Mouse (Mus musculus): ENCODE measurements around the gene Zmynd10. TPM values are rescaled to one million over a fixed set of nuclear protein-coding genes. Genes with fewer than 3 reads are reported as not detected.
A peak's percentile ranks its signal among the peaks of the same experiment; 100 is the strongest.

Gene Zmynd10
- polyA plus RNA-seq, 1 experiment from 2014 or later: 0.49 TPM

- H3K36me3 ChIP-seq (ENCODE audit: control insufficient read depth, insufficient read depth, low read length): no peaks in the 10 kb centered on the region
- H3K27ac ChIP-seq (ENCODE audit: low read depth, low read length): no peak overlapping the region
- WGBS: 97% methylated on average over 14 of the region's 14 CpGs
- H3K9me3 ChIP-seq (ENCODE audit: control insufficient read depth, low read length): no peaks in the 10 kb centered on the region
- no peak overlapping the region for H3K4me3 ChIP-seq (ENCODE audit: low read depth, low read length)
- ATAC-seq (ENCODE audit: low FRiP score): no peak
- no peak for DNase-seq (ENCODE audit: low spot score, missing footprints)
- no peaks in the 10 kb centered on the region for H3K27me3 ChIP-seq (ENCODE audit: control insufficient read depth, insufficient read depth, low read length)
- peaks cover 24% of the 10 kb centered on the region for H3K4me1 ChIP-seq (ENCODE audit: control insufficient read depth, insufficient read depth, low read length)
- H3K9ac ChIP-seq (ENCODE audit: low read length): no peak overlapping the region
- no peak overlapping the region for H3K4me2 ChIP-seq
Observed at GRCm38 (mm10) chr9:107579023-107579900, 32.2 kb downstream of the Zmynd10 start.

GRCm38 (mm10) chr9:107580501-107581317 is 33.6 kb downstream of the Zmynd10 start, which contains the start of gene Hyal3:
Gene Hyal3, plus strand, starts transcription at chr9:107580818.
- H3K9ac ChIP-seq (ENCODE audit: low read length): peak within 1 kb of the TSS; percentile 79
- no peaks in the 10 kb centered on the region for H3K9me3 ChIP-seq (ENCODE audit: control insufficient read depth, low read length)
- peak within 1 kb of the TSS; percentile 57 for H3K4me3 ChIP-seq (ENCODE audit: low read depth, low read length)
- peak within 1 kb of the TSS; percentile 37; the same call in 1 of the 2 replicates for H3K27ac ChIP-seq (ENCODE audit: low read depth, low read length)
- H3K36me3 ChIP-seq (ENCODE audit: control insufficient read depth, insufficient read depth, low read length): no peaks in the 10 kb centered on the region
- H3K4me1 ChIP-seq (ENCODE audit: control insufficient read depth, insufficient read depth, low read length): peaks cover 24% of the 10 kb centered on the region
- DNase-seq (ENCODE audit: low spot score, missing footprints) (peak; percentile 94), ATAC-seq (ENCODE audit: low FRiP score) (peak; percentile 66)
- H3K27me3 ChIP-seq (ENCODE audit: control insufficient read depth, insufficient read depth, low read length): no peaks in the 10 kb centered on the region
- H3K4me2 ChIP-seq: peak within 1 kb of the TSS; percentile 70
- 1% methylated on average over 32 of the region's 32 CpGs for WGBS

GRCm38 (mm10) chr9:107581584-107581983 is 34.5 kb downstream of the Zmynd10 start:
- ATAC-seq (ENCODE audit: low FRiP score): no peak
- H3K27me3 ChIP-seq (ENCODE audit: control insufficient read depth, insufficient read depth, low read length): no peaks in the 10 kb centered on the region
- no peak for DNase-seq (ENCODE audit: low spot score, missing footprints)
- H3K36me3 ChIP-seq (ENCODE audit: control insufficient read depth, insufficient read depth, low read length): no peaks in the 10 kb centered on the region
- WGBS: 80% methylated on average over 4 of the region's 4 CpGs
- no peak overlapping the region; the same call in 1 of the 2 replicates for H3K9ac ChIP-seq (ENCODE audit: low read length)
- peak overlapping the region; percentile 57; the same call in 1 of the 2 replicates for H3K4me3 ChIP-seq (ENCODE audit: low read depth, low read length)
- H3K27ac ChIP-seq (ENCODE audit: low read depth, low read length): no peak overlapping the region
- no peaks in the 10 kb centered on the region for H3K9me3 ChIP-seq (ENCODE audit: control insufficient read depth, low read length)
- H3K4me2 ChIP-seq: peak overlapping the region; percentile 70; the same call in 1 of the 2 replicates
- H3K4me1 ChIP-seq (ENCODE audit: control insufficient read depth, insufficient read depth, low read length): peaks cover 20% of the 10 kb centered on the region

- peaks cover 11% of the 10 kb centered on the region for H3K4me1 ChIP-seq (ENCODE audit: control insufficient read depth, insufficient read depth, low read length)
Observed at GRCm38 (mm10) chr9:107582509-107583062, 35.5 kb downstream of the Zmynd10 start.

GRCm38 (mm10) chr9:107583174-107583573 is 36.1 kb downstream of the Zmynd10 start:
- WGBS: 93% methylated on average over 14 of the region's 14 CpGs
- ATAC-seq (ENCODE audit: low FRiP score) (no peak), DNase-seq (ENCODE audit: low spot score, missing footprints) (no peak)
- Histone ChIP-seq H3K9ac (ENCODE audit: low read length) (no peak overlapping the region), H3K9me3 (ENCODE audit: control insufficient read depth, low read length) (no peaks in the 10 kb centered on the region), H3K36me3 (ENCODE audit: control insufficient read depth, insufficient read depth, low read length) (no peaks in the 10 kb centered on the region), H3K27me3 (ENCODE audit: control insufficient read depth, insufficient read depth, low read length) (no peaks in the 10 kb centered on the region), H3K4me1 (ENCODE audit: control insufficient read depth, insufficient read depth, low read length) (peaks cover 13% of the 10 kb centered on the region), H3K4me2 (no peak overlapping the region), H3K27ac (ENCODE audit: low read depth, low read length) (no peak overlapping the region), H3K4me3 (ENCODE audit: low read depth, low read length) (no peak overlapping the region)

More at GRCm38 (mm10) chr9:107582509-107583062, 35.5 kb downstream of the Zmynd10 start:
- H3K4me2 ChIP-seq: no peak overlapping the region
- no peaks in the 10 kb centered on the region for H3K36me3 ChIP-seq (ENCODE audit: control insufficient read depth, insufficient read depth, low read length)
- no peak overlapping the region for H3K27ac ChIP-seq (ENCODE audit: low read depth, low read length)
- H3K9me3 ChIP-seq (ENCODE audit: control insufficient read depth, low read length): no peaks in the 10 kb centered on the region
- no peak overlapping the region for H3K9ac ChIP-seq (ENCODE audit: low read length)
- WGBS: 88% methylated on average over 7 of the region's 7 CpGs
- DNase-seq (ENCODE audit: low spot score, missing footprints) (no peak), ATAC-seq (ENCODE audit: low FRiP score) (no peak)
- H3K27me3 ChIP-seq (ENCODE audit: control insufficient read depth, insufficient read depth, low read length): no peaks in the 10 kb centered on the region
- H3K4me3 ChIP-seq (ENCODE audit: low read depth, low read length): no peak overlapping the region

- no peak overlapping the region for H3K4me2 ChIP-seq
- no peaks in the 10 kb centered on the region for H3K27me3 ChIP-seq (ENCODE audit: control insufficient read depth, insufficient read depth, low read length)
- DNase-seq (ENCODE audit: low spot score, missing footprints) (no peak), ATAC-seq (ENCODE audit: low FRiP score) (no peak)
- WGBS: 91% methylated on average over 5 of the region's 5 CpGs
- no peaks in the 10 kb centered on the region for H3K9me3 ChIP-seq (ENCODE audit: control insufficient read depth, low read length)
- H3K36me3 ChIP-seq (ENCODE audit: control insufficient read depth, insufficient read depth, low read length): peaks cover 7% of the 10 kb centered on the region
- peaks cover 8% of the 10 kb centered on the region; the same call in 1 of the 2 replicates for H3K4me1 ChIP-seq (ENCODE audit: control insufficient read depth, insufficient read depth, low read length)
- no peak overlapping the region for H3K9ac ChIP-seq (ENCODE audit: low read length)
- H3K27ac ChIP-seq (ENCODE audit: low read depth, low read length): no peak overlapping the region
- no peak overlapping the region for H3K4me3 ChIP-seq (ENCODE audit: low read depth, low read length)
Observed at GRCm38 (mm10) chr9:107586504-107586903, 39.4 kb downstream of the Zmynd10 start.

GRCm38 (mm10) chr9:107586974-107587832 is 40.1 kb downstream of the Zmynd10 start, which contains the start of gene Ifrd2:
Gene Ifrd2, plus strand, starts transcription at chr9:107587642.
- H3K9ac ChIP-seq (ENCODE audit: low read length): peak within 1 kb of the TSS; percentile 75
- H3K27ac ChIP-seq (ENCODE audit: low read depth, low read length): no peak within 1 kb of the TSS; the same call in 1 of the 2 replicates
- WGBS: 14% methylated on average over 46 of the region's 46 CpGs
- peaks cover 8% of the 10 kb centered on the region; the same call in 1 of the 2 replicates for H3K4me1 ChIP-seq (ENCODE audit: control insufficient read depth, insufficient read depth, low read length)
- H3K4me2 ChIP-seq: peak within 1 kb of the TSS; percentile 63
- peak within 1 kb of the TSS; percentile 72 for H3K4me3 ChIP-seq (ENCODE audit: low read depth, low read length)
- ATAC-seq (ENCODE audit: low FRiP score) (peak; percentile 98), DNase-seq (ENCODE audit: low spot score, missing footprints) (peak; percentile 99)
- no peaks in the 10 kb centered on the region for H3K27me3 ChIP-seq (ENCODE audit: control insufficient read depth, insufficient read depth, low read length)
- peaks cover 9% of the 10 kb centered on the region for H3K36me3 ChIP-seq (ENCODE audit: control insufficient read depth, insufficient read depth, low read length)
- no peaks in the 10 kb centered on the region for H3K9me3 ChIP-seq (ENCODE audit: control insufficient read depth, low read length)

Data from midbrain, embryonic 11.5 days (tissue).